Mouse (Mus musculus) hindbrain, embryonic 10.5 days (tissue): ENCODE measurements around the gene Fxr1. TPM values are rescaled to one million over a fixed set of nuclear protein-coding genes. Genes with fewer than 3 reads are reported as not detected.
A peak's percentile ranks its signal among the peaks of the same experiment; 100 is the strongest.

ENCODE experiments used
- DNase-seq: peaks from one replicate; pipeline ENCODE4 v3.0.0-alpha.2; 2017; ENCODE audit warnings: low spot score
- H3K27ac ChIP-seq: fragments of 300-500 bp; sonication (generic); 2 replicates; pipeline ENCODE4 v1.5.1; 2016; ENCODE audit warnings: mild to moderate bottlenecking, moderate library complexity
- H3K27me3 ChIP-seq: fragments of 300-500 bp; sonication (generic); 2 replicates; pipeline ENCODE4 v1.6.1; 2016; ENCODE audit warnings: mild to moderate bottlenecking; ENCODE audit not compliant: poor library complexity, insufficient read depth, severe bottlenecking
- H3K36me3 ChIP-seq: fragments of 300-500 bp; sonication (generic); 2 replicates; pipeline ENCODE4 v1.6.1; 2016; ENCODE audit warnings: mild to moderate bottlenecking, moderate library complexity
- H3K4me1 ChIP-seq: fragments of 300-500 bp; sonication (generic); replicated peaks from 2 replicates; pipeline ENCODE4 v1.6.1; 2016; ENCODE audit warnings: mild to moderate bottlenecking
- H3K4me3 ChIP-seq: fragments of 300-500 bp; sonication (generic); 2 replicates; pipeline ENCODE4 v1.5.1; 2016; ENCODE audit warnings: mild to moderate bottlenecking, moderate library complexity
- H3K9me3 ChIP-seq: fragments of 300-500 bp; sonication (generic); 2 replicates; pipeline ENCODE4 v1.6.1; 2016; ENCODE audit warnings: mild to moderate bottlenecking, moderate library complexity
- WGBS: fragments of 180-500 bp; shearing (Covaris S2); methylation state at CpG from one replicate; pipeline ENCODE4 v1.1.7; 2016; 5-methylcytosine and 5-hydroxymethylcytosine counted together
- polyA plus RNA-seq: library from polyadenylated mRNA; unstranded; fragments of >200 nt; fragmentation: Nextera tagmentation; extraction: Ambion mirVana; gene quantifications from 2 replicates; pipeline ENCODE4 v1.2.1, GENCODE M21; 2016

The Fxr1 gene
- polyA plus RNA-seq, 1 experiment from 2014 or later, result 35.5 TPM

DNA sequence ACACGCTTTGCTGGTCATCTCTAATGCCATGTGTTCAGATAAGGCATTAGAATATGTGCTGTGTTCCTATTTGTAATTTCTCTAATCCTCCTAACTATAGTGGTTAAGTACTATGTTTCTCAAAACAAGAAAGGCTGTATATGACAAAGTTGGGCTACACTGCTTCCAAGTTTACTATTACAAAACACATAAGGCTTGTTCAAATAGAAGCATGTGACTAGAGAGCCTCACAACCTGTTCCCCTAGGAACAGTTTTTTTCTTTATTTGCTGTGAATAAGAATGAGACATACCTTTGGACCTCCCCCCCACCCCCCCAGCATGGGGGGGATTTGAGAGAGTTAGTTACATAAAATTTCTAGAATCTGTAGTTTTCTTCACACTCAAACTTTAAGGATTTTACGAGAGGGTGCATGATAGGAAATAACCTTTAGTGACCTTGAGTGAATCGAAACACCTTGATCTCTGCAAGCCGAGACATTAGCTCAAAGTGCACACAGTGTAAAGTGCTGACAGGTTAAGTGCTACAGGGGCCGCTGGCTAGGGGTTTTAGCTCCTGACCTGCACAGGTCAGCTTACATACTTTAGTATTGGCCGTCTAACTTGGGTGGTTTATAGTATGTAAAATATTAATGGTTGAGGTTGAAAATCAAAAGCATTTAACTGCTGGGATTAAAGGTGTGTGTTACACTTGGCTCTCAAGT lies 56.5 kb downstream of the Fxr1 start:
- Histone ChIP-seq H3K4me1 (peaks cover 11% of the 10 kb centered on the region), H3K36me3 (peaks cover 79% of the 10 kb centered on the region), H3K4me3 (no peak overlapping the region), H3K27me3 (no peaks in the 10 kb centered on the region), H3K9me3 (no peaks in the 10 kb centered on the region), H3K27ac (no peak overlapping the region)
- DNase-seq, result no peak
- WGBS, result 89% methylated on average over 6 of the region's 6 CpGs

DNA sequence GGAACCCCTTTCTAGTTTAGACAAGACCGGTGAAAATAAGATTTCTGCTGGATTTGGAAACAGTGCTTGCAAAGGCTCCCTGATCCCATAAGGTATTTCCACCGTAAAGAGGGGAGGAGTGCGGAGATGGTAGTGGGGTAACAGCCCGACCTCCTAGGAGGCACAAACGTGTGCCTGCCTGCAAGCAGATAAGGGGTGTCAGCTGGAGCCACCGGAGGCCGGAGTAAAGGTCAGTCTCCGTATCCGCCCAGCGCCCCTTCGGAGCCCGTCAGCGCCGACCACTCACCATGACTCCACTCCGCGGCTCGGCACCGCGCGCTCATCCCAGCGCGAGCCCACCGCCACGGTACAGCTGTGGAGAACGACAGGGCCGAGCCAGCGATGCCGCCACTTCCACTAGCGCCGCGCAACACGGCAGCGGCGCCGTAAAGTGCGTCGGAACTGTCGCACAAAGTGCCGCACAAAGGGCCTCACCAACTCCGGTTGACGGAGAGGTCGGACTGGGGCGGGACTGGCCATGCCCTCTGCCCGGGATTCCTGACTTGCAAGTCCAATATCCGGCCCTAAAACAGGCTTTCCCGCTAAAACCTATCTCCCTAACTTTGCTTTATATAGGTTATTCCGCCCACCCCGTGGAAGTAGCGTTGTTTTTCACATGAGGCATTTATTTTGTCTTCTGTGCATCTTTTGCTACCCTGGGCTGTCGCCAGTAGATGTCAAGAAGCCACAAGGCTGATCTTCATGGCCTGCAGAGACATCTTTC lies 61.3 kb downstream of the Fxr1 start, which contains the start of gene Dnajc19:
Dnajc19 (minus strand) TSS at position 422 of the 763 bp plus-strand sequence.
- peak; percentile 93 for DNase-seq
- Histone ChIP-seq H3K36me3 (peaks cover 33% of the 10 kb centered on the region), H3K9me3 (no peaks in the 10 kb centered on the region), H3K27me3 (no peaks in the 10 kb centered on the region), H3K4me3 (peak within 1 kb of the TSS; percentile 87), H3K27ac (peak within 1 kb of the TSS; percentile 92), H3K4me1 (peaks cover 21% of the 10 kb centered on the region)
- WGBS, result under 1% methylated on average over 50 of the region's 50 CpGs

DNA sequence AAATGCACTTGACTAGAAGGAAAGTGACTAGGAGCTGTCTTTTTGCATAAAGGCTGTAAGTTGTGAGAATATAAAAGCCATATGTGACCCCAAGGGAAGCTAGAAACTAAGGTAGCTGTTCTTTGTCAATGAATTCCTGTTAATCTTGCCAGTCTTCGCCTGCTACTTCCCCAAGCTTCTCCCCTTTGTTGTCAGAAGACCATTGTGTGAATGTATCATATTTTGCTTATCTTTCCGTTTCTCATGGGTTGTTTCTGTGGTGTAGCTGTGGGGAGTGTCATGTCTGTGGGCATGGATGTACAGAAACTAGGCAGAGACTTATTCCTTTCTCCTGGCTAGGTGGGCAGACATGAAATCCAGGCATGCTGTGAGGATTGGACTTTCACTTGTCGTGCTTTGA lies 62.2 kb downstream of the Fxr1 start:
- H3K27me3 ChIP-seq, result no peaks in the 10 kb centered on the region
- H3K36me3 ChIP-seq, result peaks cover 24% of the 10 kb centered on the region
- H3K4me3 ChIP-seq, result peak overlapping the region; percentile 87
- H3K27ac ChIP-seq, result peak overlapping the region; percentile 92; the same call in 1 of the 2 replicates
- peaks cover 21% of the 10 kb centered on the region for H3K4me1 ChIP-seq
- no peaks in the 10 kb centered on the region for H3K9me3 ChIP-seq
- 88% methylated on average over 3 of the region's 3 CpGs for WGBS
- no peak for DNase-seq

DNA sequence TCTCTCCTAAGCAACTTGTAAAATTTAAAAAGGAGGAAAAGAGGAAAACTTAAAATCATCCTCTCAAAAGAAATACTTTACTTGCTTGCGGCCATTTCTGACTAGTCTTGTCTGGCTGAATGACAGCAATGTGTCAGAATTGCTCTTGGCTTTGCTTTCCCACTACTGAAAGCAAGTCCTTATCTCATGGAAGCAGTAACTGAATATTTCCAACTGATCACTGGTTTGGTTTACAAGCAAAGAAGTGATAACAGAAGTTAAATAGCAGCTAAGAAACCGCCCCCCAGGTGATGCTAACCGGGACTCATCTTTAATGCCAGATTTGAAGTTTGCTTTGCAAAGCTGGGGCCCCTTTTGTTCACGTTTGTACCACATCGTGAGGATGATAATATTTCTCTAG lies 63.9 kb downstream of the Fxr1 start:
- H3K9me3 ChIP-seq, result no peaks in the 10 kb centered on the region
- H3K4me3 ChIP-seq, result no peak overlapping the region
- WGBS, result 75% methylated on average over 5 of the region's 5 CpGs
- H3K36me3 ChIP-seq, result peaks cover 7% of the 10 kb centered on the region; the same call in 1 of the 2 replicates
- H3K27ac ChIP-seq, result no peak overlapping the region
- peaks cover 21% of the 10 kb centered on the region for H3K4me1 ChIP-seq
- H3K27me3 ChIP-seq, result no peaks in the 10 kb centered on the region
- no peak for DNase-seq

DNA sequence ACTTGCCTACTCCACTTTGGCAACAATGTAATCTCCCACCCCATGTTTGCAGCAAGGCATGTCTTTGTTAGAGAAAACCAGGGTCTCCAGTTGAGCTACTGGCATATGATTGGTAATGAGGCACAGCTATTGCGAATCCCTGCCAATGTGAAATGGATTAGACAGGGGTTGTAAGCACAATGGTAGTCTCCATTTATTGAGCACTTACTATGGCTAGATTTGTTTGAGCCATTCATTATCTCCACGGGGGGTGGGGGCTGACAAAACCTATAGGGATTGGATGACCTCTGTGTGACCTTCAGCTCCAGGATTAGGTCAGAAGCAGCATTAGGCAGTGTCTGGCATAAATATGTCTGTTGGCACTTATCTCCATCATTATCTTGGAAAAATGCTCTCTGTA lies 83.1 kb downstream of the Fxr1 start:
- H3K4me3 ChIP-seq, result no peak overlapping the region
- 63% methylated on average over 2 of the region's 2 CpGs for WGBS
- no peaks in the 10 kb centered on the region for H3K9me3 ChIP-seq
- H3K27me3 ChIP-seq, result peaks cover 6% of the 10 kb centered on the region
- H3K27ac ChIP-seq, result no peak overlapping the region
- DNase-seq, result no peak
- H3K4me1 ChIP-seq, result peaks cover 17% of the 10 kb centered on the region
- no peaks in the 10 kb centered on the region for H3K36me3 ChIP-seq

DNA sequence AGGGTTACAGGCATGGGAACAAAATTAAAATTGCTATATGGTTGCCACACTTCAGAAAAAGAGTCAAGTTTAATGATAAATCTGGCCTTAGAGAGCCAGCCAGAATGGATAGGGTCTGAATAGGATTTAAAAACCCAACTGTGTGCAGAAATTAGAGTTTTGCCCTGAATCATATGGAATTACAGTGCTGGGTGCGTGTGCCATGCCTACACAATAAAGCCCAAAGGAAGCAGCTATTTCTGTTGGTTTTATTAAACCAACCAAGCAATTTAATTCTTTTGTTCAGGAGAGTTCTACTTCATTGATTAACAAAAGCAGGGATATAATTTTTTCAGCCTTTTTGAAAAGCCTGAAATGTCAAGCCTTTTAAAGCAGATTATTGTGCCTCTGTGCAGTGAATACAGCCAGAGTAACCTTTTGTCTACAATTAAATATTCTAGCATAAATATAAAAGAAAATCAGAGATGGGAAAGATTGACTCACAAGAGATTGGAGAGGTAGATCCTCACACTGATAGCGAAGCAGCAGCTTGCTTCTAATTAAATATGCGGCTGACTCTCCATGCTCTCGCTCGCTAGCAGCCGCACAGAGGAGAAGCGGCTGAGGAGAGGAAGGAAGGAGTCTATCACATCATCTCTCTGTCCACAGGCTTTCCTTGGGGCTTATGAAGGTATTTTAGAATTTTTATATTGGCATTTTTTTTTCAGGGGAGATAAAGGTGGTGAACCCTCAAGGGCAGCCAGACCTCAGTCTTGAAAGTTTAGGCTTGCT lies 84.3 kb downstream of the Fxr1 start:
- 0 out of 2 replicates have a peak overlapping the region, but pooled peaks have one; percentile 5 for H3K27ac ChIP-seq
- no peaks in the 10 kb centered on the region for H3K9me3 ChIP-seq
- WGBS, result 18% methylated on average over 7 of the region's 7 CpGs
- no peaks in the 10 kb centered on the region for H3K36me3 ChIP-seq
- peaks cover 17% of the 10 kb centered on the region for H3K4me1 ChIP-seq
- no peak overlapping the region for H3K4me3 ChIP-seq
- no peak for DNase-seq
- H3K27me3 ChIP-seq, result peaks cover 6% of the 10 kb centered on the region

DNA sequence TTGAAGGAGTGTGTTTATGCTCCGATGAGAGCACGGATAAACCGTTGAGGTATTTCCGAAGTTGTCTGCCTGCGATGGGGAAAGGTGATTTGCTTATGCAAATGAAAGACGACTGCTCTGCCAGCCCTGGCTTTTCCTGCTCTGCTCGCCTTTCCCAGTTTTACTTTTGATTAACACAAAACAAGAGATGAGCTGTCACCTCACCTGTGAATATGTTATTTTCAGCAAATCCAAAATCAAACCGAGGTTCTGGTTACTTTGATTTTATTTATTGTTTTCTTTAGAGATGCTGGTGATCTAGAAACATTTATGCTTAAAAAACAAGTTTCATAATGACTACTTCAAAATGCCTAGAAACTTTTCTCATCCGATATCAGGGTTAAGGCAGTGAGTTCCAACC lies 86.7 kb downstream of the Fxr1 start:
- H3K4me1 ChIP-seq, result peaks cover 17% of the 10 kb centered on the region
- 21% methylated on average over 9 of the region's 9 CpGs for WGBS
- no peaks in the 10 kb centered on the region for H3K9me3 ChIP-seq
- no peak overlapping the region for H3K27ac ChIP-seq
- no peak overlapping the region for H3K4me3 ChIP-seq
- peaks cover 6% of the 10 kb centered on the region for H3K27me3 ChIP-seq
- no peaks in the 10 kb centered on the region for H3K36me3 ChIP-seq
- no peak for DNase-seq

DNA sequence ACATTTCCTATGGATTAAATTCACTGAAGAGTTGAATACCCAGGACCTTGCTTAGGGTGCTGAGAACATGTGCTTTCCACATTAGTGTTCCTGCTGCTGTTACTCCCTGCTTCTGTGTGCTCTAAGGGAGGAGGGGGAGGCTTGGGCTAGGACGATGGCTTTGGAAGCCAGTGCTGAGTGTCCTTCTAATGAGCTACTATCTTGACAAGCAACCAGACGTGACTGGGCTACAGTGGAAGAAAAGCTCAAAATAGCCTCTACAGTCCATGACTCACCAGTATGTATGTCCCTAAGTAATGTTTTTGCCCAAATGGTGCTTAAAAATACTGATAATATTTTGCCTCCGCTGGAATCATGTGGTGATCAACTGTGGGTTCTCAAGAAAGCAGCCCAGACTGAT lies 87.9 kb downstream of the Fxr1 start:
- WGBS, result 77% methylated on average over 3 of the region's 3 CpGs
- Histone ChIP-seq H3K9me3 (no peaks in the 10 kb centered on the region), H3K36me3 (no peaks in the 10 kb centered on the region), H3K27ac (no peak overlapping the region), H3K27me3 (peaks cover 6% of the 10 kb centered on the region), H3K4me1 (peaks cover 17% of the 10 kb centered on the region), H3K4me3 (no peak overlapping the region)
- no peak for DNase-seq

DNA sequence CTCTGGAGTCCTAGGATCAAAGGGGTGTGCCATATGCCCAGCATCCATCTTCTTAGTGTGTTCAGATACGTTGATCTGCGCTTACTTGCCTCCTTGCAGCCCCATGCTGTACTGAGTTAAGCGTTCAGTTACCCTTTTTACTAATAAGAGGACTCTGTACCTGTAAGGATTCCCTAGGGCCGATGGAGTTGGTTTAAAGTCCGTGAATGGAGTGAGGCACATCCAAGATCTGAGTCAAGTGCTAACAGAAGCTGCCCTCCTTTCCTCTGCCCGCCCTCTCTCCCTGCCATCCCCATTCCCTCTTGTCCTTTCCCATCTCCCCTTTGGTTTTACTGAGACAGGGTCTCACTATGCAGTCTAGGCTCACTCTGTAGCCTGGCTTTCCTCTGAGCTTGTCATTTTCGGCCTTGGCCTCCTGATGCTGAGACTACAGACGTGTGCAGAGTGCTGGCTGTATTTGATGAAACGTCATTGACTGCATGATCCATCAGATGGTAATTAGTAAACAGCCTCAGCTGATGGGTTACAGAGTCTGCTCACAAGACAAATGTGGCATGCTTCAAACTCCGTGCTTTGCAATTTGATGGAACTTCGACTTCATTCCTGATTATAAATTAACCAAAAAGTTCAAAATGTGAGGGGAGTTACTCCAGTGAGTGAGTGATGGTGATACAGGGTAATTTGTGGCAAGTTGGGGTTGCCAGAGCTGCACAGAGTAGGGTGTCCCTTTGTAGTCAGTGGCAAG lies 92.4 kb downstream of the Fxr1 start:
- no peak for DNase-seq
- H3K27me3 ChIP-seq, result no peaks in the 10 kb centered on the region; the same call in 1 of the 2 replicates
- 82% methylated on average over 11 of the region's 11 CpGs for WGBS
- no peaks in the 10 kb centered on the region for H3K9me3 ChIP-seq
- H3K4me1 ChIP-seq, result peaks cover 16% of the 10 kb centered on the region
- no peak overlapping the region for H3K4me3 ChIP-seq
- no peak overlapping the region for H3K27ac ChIP-seq
- no peaks in the 10 kb centered on the region for H3K36me3 ChIP-seq

DNA sequence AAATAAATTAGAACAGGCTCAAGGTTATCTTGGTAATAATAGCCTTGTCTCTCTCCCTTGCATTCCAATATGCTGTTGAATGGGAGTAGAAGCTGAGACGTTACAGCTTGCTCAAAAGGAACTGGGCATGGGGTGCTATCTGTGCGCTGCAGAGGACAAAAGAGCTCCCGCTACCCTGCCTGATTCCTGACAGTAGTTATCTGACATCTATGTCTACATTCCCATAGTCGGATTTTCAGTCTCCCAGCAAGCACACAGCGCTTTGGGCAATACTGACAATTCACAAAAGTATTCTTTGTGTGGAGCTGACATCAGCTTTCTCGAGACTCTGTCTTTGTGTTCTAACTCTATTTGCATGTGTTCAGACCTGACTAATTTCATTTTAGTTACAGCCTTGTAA lies 96.1 kb downstream of the Fxr1 start:
- 31% methylated on average over 6 of the region's 6 CpGs for WGBS
- Histone ChIP-seq H3K36me3 (no peaks in the 10 kb centered on the region), H3K4me1 (peaks cover 24% of the 10 kb centered on the region), H3K27me3 (no peaks in the 10 kb centered on the region), H3K27ac (peak overlapping the region; percentile 71; the same call in 1 of the 2 replicates), H3K9me3 (no peaks in the 10 kb centered on the region), H3K4me3 (no peak overlapping the region)
- peak; percentile 6 for DNase-seq

DNA sequence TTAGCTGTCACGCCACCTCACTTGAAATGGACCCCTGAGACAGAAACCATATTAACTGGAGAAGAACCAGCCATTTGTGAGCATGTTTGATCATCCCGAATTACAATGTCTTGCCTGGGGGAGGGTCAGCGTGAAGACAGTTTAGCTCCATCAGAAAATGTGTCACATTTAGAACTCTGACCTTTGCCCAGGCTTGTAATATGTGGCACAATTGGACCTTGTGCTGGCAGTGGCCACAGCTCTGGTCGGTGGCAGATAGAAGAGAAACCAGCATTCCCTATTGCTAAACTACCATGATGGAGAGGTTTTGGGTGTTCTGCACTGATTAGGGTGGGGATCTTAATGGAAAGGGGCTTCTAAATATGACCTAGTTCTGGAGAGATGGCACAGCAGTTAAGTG lies 100.1 kb downstream of the Fxr1 start:
- H3K27ac ChIP-seq, result no peak overlapping the region
- no peak overlapping the region for H3K4me3 ChIP-seq
- H3K36me3 ChIP-seq, result no peaks in the 10 kb centered on the region
- no peak for DNase-seq
- H3K9me3 ChIP-seq, result no peaks in the 10 kb centered on the region
- 52% methylated on average over 4 of the region's 4 CpGs for WGBS
- peaks cover 23% of the 10 kb centered on the region for H3K4me1 ChIP-seq
- no peaks in the 10 kb centered on the region for H3K27me3 ChIP-seq
